Comparison of ENCODE assay signal across 9 mouse cellular contexts in genomic region chr19:42430981-42431380, GRCm38 (mm10). TPM values are rescaled to one million over a fixed set of nuclear protein-coding genes. Genes with fewer than 3 reads are reported as not detected.
DNase-seq lines count a peak whose midpoint lies in the region; ATAC-seq and TF ChIP-seq lines count a peak whose summit lies in the region.
"Had no signal": no experiment of that assay in that cellular context is flagged by ENCODE, and none has a peak within 500 bp of the region (broad histone marks: within the 10 kb centered on the region; RNA-seq: fewer than 3 reads in every experiment).

No protein-coding gene starts in this region.

- no peak overlapping the region for H3K27ac ChIP-seq in heart, embryonic 10.5 days
- H3K27ac ChIP-seq in ES-E14 (ENCODE audit: insufficient read depth, low read depth, low read length, poor library complexity, severe bottlenecking) = no peak overlapping the region
- no peak overlapping the region for H3K27ac ChIP-seq in forebrain, embryonic 16.5 days (ENCODE audit: low read length)
- no peak overlapping the region for H3K27ac ChIP-seq in liver, postnatal 0 days (ENCODE audit: low read depth)

- peak; percentile 7; the same call in 1 of the 2 replicates for ATAC-seq in forebrain, embryonic 16.5 days
- ATAC-seq in liver, postnatal 0 days = no peak
- no peak for ATAC-seq in granulocyte monocyte progenitor cell, adult 5-6 weeks (replicated peaks; ENCODE audit: poor library complexity, severe bottlenecking)

- peaks cover 19% of the 10 kb centered on the region for H3K4me1 ChIP-seq in heart, embryonic 10.5 days
- no peaks in the 10 kb centered on the region; a peak in 1 of 4 replicates for H3K4me1 ChIP-seq in ES-E14 (ENCODE audit: control insufficient read depth in 2 of 2, insufficient read depth in 2 of 2, low read length in 2 of 2, poor library complexity in 1 of 2)
- peaks cover 19% of the 10 kb centered on the region for H3K4me1 ChIP-seq in forebrain, embryonic 16.5 days (replicated peaks; ENCODE audit: control insufficient read depth, insufficient read depth, low read length)
- no peaks in the 10 kb centered on the region for H3K4me1 ChIP-seq in liver, postnatal 0 days (ENCODE audit: insufficient read depth)

- peaks cover 95% of the 10 kb centered on the region for H3K27me3 ChIP-seq in heart, embryonic 10.5 days (ENCODE audit: insufficient read depth, poor library complexity, severe bottlenecking)
- peaks cover 8% of the 10 kb centered on the region; the same call in 1 of the 2 replicates for H3K27me3 ChIP-seq in forebrain, embryonic 16.5 days (replicated peaks; ENCODE audit: control insufficient read depth, insufficient read depth, low read length)
- peaks cover 51% of the 10 kb centered on the region for H3K27me3 ChIP-seq in liver, postnatal 0 days (ENCODE audit: insufficient read depth, low read length)

- no peaks in the 10 kb centered on the region for H3K36me3 ChIP-seq in heart, embryonic 10.5 days
- H3K36me3 ChIP-seq in ES-E14 (ENCODE audit: control insufficient read depth, insufficient read depth, low read length, poor library complexity, severe bottlenecking) = no peaks in the 10 kb centered on the region
- no peaks in the 10 kb centered on the region for H3K36me3 ChIP-seq in forebrain, embryonic 16.5 days (ENCODE audit: control insufficient read depth, insufficient read depth)
- H3K36me3 ChIP-seq in liver, postnatal 0 days (replicated peaks; ENCODE audit: insufficient read depth, low read length) = no peaks in the 10 kb centered on the region

- H3K4me3 ChIP-seq in heart, embryonic 10.5 days = peak overlapping the region; percentile 70
- H3K4me3 ChIP-seq in ES-E14 (ENCODE audit: insufficient read depth in 1 of 2, low read depth in 1 of 2, low read length in 2 of 2, poor library complexity in 1 of 2, severe bottlenecking in 1 of 2) = peak overlapping the region; percentile 57 to 67
- peak overlapping the region; percentile 63 for H3K4me3 ChIP-seq in forebrain, embryonic 16.5 days (replicated peaks; ENCODE audit: low read length)
- peak overlapping the region; percentile 33; the same call in 1 of the 2 replicates for H3K4me3 ChIP-seq in liver, postnatal 0 days (ENCODE audit: low read depth, low read length)
- H3K4me3 ChIP-seq: megakaryocyte, embryonic 14.5 days had no signal

- TF ChIP-seq EP300 in liver, postnatal 0 days (IDR thresholded peaks at IDR 0.05; ENCODE audit: low read depth) = no peak

- intact Hi-C loops in heart, postnatal 14 days (cut with DNase I) = no loop called here

- peak overlapping the region; percentile 87 for H3K4me2 ChIP-seq in forebrain, embryonic 16.5 days (ENCODE audit: low read length)
- H3K4me2 ChIP-seq in liver, postnatal 0 days (ENCODE audit: low read depth, low read length) = no peak overlapping the region

- H3K9me3 ChIP-seq in heart, embryonic 10.5 days = no peaks in the 10 kb centered on the region
- H3K9me3 ChIP-seq in ES-E14 (ENCODE audit: control insufficient read depth, insufficient read depth, low read depth, low read length) = no peaks in the 10 kb centered on the region
- H3K9me3 ChIP-seq in forebrain, embryonic 16.5 days (ENCODE audit: control insufficient read depth, low read length) = no peaks in the 10 kb centered on the region
- no peaks in the 10 kb centered on the region for H3K9me3 ChIP-seq in liver, postnatal 0 days (ENCODE audit: low read length)
- H3K9me3 ChIP-seq: megakaryocyte, embryonic 14.5 days had no signal

- in situ Hi-C loops in ES-E14 (cut with MboI; ENCODE audit: low sequenced_read_pairs in 2 of 2, unreplicated experiment in 2 of 2) = no loop called here

- WGBS in heart, embryonic 10.5 days = 3% methylated on average over 19 of the region's 19 CpGs
- WGBS in forebrain, embryonic 16.5 days = 1% methylated on average over 18 of the region's 19 CpGs
- WGBS in liver, postnatal 0 days (ENCODE audit: insufficient replicate concordance) = 7% methylated on average over 19 of the region's 19 CpGs

- no peak for DNase-seq in heart, embryonic 10.5 days (ENCODE audit: low spot score)
- no peak for DNase-seq in heart, postnatal 14 days
- no peak for DNase-seq in ES-E14 (ENCODE audit: low read depth, low spot score)
- DNase-seq in liver, postnatal 0 days = no peak
- no peak for DNase-seq in kidney, adult 18-20 months
- no peak for DNase-seq in adrenal gland, postnatal 10 days

- TF ChIP-seq CTCF in liver, postnatal 0 days (IDR thresholded peaks at IDR 0.05; ENCODE audit: low read depth) = no peak

- peak overlapping the region; percentile 17; the same call in 1 of the 2 replicates for H3K9ac ChIP-seq in ES-E14 (ENCODE audit: insufficient read depth, low read depth, low read length, poor library complexity, severe bottlenecking)
- peak overlapping the region; percentile 80 for H3K9ac ChIP-seq in forebrain, embryonic 16.5 days (replicated peaks; ENCODE audit: low read depth, low read length)
- H3K9ac ChIP-seq in liver, postnatal 0 days (replicated peaks) = no peak overlapping the region

TF ChIP-seq in ES-E14, 5 proteins besides CTCF, POLR2A, EP300 and RAD21:
- TF ChIP-seq HCFC1 (IDR thresholded peaks at IDR 0.05; ENCODE audit: borderline replicate concordance, insufficient read depth, low read length) (no peak), MAFK (IDR thresholded peaks at IDR 0.05; ENCODE audit: insufficient read depth, low read depth, low read length) (no peak), ZNF384 (IDR thresholded peaks at IDR 0.05; ENCODE audit: low read depth, low read length) (no peak), ZC3H11A (IDR thresholded peaks at IDR 0.05; ENCODE audit: borderline replicate concordance, low read depth, low read length) (no peak), CHD2 (IDR thresholded peaks at IDR 0.05; ENCODE audit: low read depth, low read length) (no peak)

RNA-seq across cellular contexts. Expression of gene Crtac1, which starts 0.6 kb away (rescaled TPM):
- polyA plus RNA-seq in heart, embryonic 10.5 days (2016; fragmentation: Nextera tagmentation; extraction: Ambion mirVana) = 0.07 and 0.28 TPM in 2 replicates
- under 1 TPM in 1 of 2 experiments, not detected in 1; 0.15 TPM for total RNA-seq in heart, postnatal 14 days (2021)
- 2.0 and 3.4 TPM in 2 replicates for total RNA-seq in ES-E14 (2012; rRNA removed)
- 17.1 and 24.3 TPM in 2 replicates for polyA plus RNA-seq in forebrain, embryonic 16.5 days (2015; fragmentation: Nextera tagmentation; extraction: Ambion mirVana)
- 0.11 and 0.21 TPM in 2 replicates for polyA plus RNA-seq in liver, postnatal 0 days (2015; fragmentation: Nextera tagmentation; extraction: Ambion mirVana)
- 0.17 TPM in 1 of 2 replicates, not detected in the other for total RNA-seq in granulocyte monocyte progenitor cell, adult 5-6 weeks (2014; fragmentation: Nextera tagmentation)
- total RNA-seq in granulocyte monocyte progenitor cell, adult 5-6 weeks (2017) = not detected in 2 replicates
- 1 to 10 TPM in 1 of 2 experiments, under 1 TPM in 1; 0.63 to 1.3 TPM for total RNA-seq in adrenal gland, postnatal 10 days (2021)
